Mouse (Mus musculus): Measurements from ENCODE around the gene Cactin. TPM values are rescaled to one million over a fixed set of nuclear protein-coding genes. Genes with fewer than 3 reads are reported as not detected.

Cactin gene
- polyA plus RNA-seq, 1 experiment: 18.2 TPM

DNA sequence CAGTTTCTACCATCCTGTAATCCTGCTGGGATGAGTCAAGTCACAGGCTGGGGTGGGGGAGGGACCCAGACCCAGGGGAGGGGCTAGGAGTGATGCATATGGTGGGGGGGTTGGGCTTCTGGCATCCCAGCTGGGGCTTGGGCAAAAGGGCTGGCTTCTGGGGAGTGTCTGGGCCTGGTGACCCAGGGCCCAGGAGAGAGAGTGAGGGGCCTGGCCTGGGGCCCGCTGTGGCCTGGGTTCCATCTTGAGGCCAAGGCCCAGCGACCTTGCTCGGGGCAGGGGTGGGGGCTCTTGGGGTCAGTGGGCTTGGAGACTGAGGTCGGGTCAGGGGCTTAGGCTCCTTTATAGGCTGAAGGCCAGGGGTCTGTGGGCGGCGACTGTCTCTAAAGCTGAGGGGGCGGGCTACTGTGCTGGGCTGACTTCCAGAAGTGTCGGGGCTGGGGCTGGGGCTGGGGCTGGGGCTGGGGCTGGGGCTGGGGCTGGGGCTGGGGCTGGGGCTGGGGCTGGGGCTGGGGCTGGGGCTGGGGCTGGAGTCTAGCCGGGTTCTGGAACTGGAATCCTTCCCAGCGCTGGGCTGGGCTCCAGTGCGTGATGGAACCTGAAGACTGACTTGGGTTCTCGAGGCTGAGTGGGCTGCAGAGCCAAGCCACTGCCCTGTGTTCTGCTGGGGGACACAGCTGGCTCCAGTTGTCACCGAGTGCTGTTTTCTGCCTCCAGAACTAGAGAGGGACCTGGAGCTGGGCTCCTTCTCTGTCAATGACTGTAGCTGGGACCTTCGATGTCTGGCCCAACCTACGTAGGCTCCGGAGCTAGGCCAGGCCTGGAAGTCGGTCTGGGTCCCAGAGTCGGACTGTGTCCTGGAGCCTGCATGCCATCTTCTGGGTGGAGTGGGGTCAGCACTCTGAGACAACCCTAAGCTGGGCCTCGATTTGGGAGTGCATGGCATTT is 14.8 kb downstream of the Cactin start:
- no peak for TF ChIP-seq POLR2A (IDR thresholded peaks at IDR 0.05; ENCODE audit: borderline replicate concordance, low read depth, low read length)
- TF ChIP-seq CTCF (IDR thresholded peaks at IDR 0.05; ENCODE audit: low read depth, low read length): no peak
- H3K27ac ChIP-seq (ENCODE audit: insufficient read depth, low read depth, low read length): no peak overlapping the region
- H3K4me1 ChIP-seq (ENCODE audit: control insufficient read depth, insufficient read depth, low read length): peaks cover 3% of the 10 kb centered on the region
- H3K4me3 ChIP-seq (ENCODE audit: insufficient read depth, low read length): no peak overlapping the region

DNA sequence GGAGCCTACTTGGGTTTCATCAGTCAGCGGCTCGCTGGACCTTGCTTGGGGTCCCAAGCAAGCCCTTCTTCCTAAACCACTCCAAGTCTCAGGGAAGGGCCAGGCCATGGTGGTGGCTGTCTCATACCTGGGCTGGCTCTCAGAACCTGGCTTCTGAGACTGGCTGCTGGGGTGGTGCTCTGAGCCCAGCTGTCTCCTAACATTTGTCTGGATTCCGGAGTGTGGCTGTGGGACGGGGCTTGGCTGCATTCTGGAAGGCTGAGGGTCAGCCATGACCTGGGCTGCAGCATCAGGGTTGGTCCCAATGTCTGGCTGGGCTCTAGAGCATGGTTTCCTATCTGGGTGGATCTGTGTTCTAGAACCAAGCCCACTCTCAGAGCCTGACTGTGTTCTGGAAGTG is 15.7 kb downstream of the Cactin start:
- peaks cover 3% of the 10 kb centered on the region for H3K4me1 ChIP-seq (ENCODE audit: control insufficient read depth, insufficient read depth, low read length)
- H3K27ac ChIP-seq (ENCODE audit: insufficient read depth, low read depth, low read length): no peak overlapping the region
- H3K4me3 ChIP-seq (ENCODE audit: insufficient read depth, low read length): no peak overlapping the region
- TF ChIP-seq POLR2A (IDR thresholded peaks at IDR 0.05; ENCODE audit: borderline replicate concordance, low read depth, low read length) (no peak), CTCF (IDR thresholded peaks at IDR 0.05; ENCODE audit: low read depth, low read length) (no peak)

DNA sequence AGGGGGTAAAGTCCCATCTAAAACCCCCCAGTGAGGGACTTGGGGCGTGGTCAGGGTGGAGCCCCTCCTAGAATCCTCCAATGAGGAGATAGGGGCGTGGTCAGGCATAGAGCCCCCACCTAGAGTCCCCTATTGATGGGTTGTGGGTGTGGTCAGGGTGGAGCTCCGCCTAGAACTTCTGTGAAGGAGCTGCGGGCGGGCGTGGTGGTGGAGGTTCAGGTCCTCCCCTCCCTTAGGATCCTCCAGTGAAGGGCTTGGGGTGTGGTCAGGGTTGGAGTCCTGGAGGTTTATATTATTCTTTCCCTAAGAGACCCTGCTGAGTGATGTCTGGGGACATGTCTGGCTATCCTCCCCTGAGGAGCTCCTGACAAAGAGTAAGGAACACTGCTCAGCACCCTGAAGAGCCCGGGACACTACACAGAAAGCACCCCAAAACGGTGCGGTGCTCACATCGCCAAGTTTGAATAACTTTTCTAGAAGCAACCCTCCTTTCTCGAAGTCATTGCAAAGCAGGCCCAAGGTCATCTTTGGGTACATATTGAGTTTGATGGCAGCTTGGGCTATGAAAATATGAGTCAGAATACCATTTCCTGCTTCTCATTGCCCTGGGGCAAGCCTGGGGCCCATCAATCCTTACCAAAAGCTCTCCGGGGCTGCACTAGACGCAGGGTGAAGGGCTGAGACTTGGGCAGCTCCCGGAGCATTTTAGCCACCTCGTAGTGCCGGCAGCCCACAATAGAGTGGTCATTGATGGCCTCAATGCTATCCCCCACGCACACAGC is 19.8 kb downstream of the Cactin start:
- Histone ChIP-seq H3K4me1 (ENCODE audit: control insufficient read depth, insufficient read depth, low read length) (peaks cover 3% of the 10 kb centered on the region; the same call in 1 of the 2 replicates), H3K4me3 (ENCODE audit: insufficient read depth, low read length) (no peak overlapping the region), H3K27ac (ENCODE audit: insufficient read depth, low read depth, low read length) (no peak overlapping the region)
- no peak for TF ChIP-seq CTCF (IDR thresholded peaks at IDR 0.05; ENCODE audit: low read depth, low read length)
- TF ChIP-seq POLR2A (IDR thresholded peaks at IDR 0.05; ENCODE audit: borderline replicate concordance, low read depth, low read length): no peak

DNA sequence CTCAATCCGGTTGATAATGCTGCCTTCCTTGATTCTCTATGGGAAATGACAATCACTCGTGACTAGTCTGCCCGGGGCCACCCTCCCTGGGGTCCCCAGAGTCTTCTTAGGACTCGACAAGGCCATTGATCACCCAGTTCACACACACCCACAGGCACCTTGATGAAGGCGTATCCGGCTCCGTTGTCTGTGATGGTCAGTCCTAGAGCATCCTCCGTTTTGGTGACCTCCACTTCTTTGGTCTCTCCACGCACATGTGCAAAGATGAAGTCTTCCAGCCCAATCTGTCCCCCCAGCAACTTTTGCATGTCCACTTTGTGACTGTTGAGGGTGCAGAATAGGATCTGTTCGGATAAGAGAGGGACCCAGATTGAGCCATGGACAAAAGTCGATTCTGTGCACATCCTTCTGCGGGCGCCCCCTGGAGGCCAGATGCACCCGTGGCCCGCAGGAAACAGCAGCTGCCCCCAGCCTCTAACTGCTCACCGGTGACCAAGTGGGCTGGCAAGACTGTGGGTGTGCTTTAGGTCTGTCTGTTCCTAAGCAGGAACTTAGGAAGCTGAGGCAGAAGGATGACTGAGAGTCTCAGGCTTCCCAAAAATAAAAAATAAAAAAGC is 20.5 kb downstream of the Cactin start:
- Histone ChIP-seq H3K4me1 (ENCODE audit: control insufficient read depth, insufficient read depth, low read length) (peaks cover 3% of the 10 kb centered on the region; the same call in 1 of the 2 replicates), H3K27ac (ENCODE audit: insufficient read depth, low read depth, low read length) (no peak overlapping the region), H3K4me3 (ENCODE audit: insufficient read depth, low read length) (no peak overlapping the region)
- TF ChIP-seq POLR2A (IDR thresholded peaks at IDR 0.05; ENCODE audit: borderline replicate concordance, low read depth, low read length) (no peak), CTCF (IDR thresholded peaks at IDR 0.05; ENCODE audit: low read depth, low read length) (peak; percentile 78)

DNA sequence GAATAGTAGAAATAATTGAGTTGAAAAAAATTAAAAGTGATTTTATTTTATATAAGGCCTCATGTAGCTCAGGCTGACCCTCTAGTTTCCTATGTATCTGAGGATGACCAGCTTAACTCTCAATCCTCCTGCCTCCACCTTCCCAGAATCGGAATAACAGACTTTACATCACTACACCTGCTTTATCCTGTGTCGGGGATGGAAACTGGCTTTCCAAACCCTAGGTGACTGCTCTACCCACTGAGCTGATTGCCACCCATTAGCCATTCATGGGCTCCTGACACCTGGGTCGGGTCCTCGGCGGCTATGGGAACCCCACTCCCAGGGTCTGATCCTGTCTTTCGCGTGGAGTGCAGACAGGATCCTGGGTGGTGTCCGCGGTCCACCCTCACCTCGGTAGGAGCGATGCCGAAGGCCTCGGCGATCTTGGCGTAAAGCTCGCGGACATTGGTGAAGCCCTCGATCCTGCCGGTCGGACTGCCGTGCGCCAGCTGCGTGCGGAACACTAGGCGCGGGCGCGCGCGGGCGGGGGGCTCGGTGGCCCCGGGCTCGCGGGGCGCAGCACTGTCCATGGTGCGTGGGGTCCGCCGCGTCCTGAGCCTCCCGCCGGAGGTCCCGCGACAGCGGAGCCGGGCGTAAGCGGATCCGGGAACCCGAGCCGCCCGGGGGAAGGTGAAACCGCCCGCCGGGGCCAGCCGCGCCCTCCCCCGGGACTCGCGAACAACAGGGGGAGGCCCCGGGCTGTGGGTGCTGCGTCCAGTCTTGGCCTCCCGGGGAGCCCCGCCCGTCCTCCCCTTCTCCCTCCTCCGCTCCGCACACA is 22.0 kb downstream of the Cactin start, which contains the start of gene Gipc3:
Gene Gipc3, minus strand, starts transcription at position 581 of the 820 bp plus-strand sequence.
- peak within 1 kb of the TSS; percentile 60 for H3K4me3 ChIP-seq (ENCODE audit: insufficient read depth, low read length)
- no peak within 1 kb of the TSS for H3K27ac ChIP-seq (ENCODE audit: insufficient read depth, low read depth, low read length)
- peaks cover 3% of the 10 kb centered on the region; the same call in 1 of the 2 replicates for H3K4me1 ChIP-seq (ENCODE audit: control insufficient read depth, insufficient read depth, low read length)
- no peak for TF ChIP-seq POLR2A (IDR thresholded peaks at IDR 0.05; ENCODE audit: borderline replicate concordance, low read depth, low read length)
- TF ChIP-seq CTCF (IDR thresholded peaks at IDR 0.05; ENCODE audit: low read depth, low read length): no peak

DNA sequence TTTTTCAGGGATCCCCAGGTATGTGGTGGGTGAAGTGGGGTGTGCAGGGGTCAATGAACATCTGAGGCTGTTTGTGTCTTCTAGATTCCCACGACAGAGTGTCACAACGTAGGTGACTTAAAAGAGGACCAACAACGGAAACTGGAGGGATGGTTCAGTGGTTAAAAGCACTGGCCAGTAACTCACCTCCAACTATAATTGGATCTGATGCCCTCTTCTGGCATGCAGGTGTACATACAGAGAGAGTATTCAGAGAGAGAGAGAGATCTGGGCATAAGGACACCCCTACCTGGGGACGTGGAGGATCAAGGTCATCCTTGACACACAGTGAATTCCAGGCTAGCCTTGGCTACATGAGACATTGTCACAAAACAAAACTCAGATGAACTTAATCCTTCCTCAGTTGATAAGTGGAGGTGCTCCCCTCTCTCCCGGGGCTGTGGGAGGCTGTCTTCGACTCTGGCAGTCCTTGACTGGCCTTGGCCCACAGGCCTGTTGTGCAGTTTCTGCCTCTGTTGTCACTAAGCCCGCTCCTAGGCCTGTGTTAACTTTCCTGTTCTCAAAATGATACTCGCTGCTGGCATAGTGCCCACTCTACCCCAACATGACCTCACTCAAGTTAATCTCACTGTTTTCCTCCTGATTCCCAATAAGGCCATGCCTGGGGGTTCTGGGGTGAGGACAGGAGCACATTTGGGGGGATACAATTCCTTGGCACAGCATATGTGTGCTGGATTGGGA is 23.7 kb downstream of the Cactin start:
- TF ChIP-seq CTCF (IDR thresholded peaks at IDR 0.05; ENCODE audit: low read depth, low read length): no peak
- no peak for TF ChIP-seq POLR2A (IDR thresholded peaks at IDR 0.05; ENCODE audit: borderline replicate concordance, low read depth, low read length)
- H3K4me3 ChIP-seq (ENCODE audit: insufficient read depth, low read length): no peak overlapping the region
- H3K4me1 ChIP-seq (ENCODE audit: control insufficient read depth, insufficient read depth, low read length): peaks cover 3% of the 10 kb centered on the region; the same call in 1 of the 2 replicates
- no peak overlapping the region for H3K27ac ChIP-seq (ENCODE audit: insufficient read depth, low read depth, low read length)

DNA sequence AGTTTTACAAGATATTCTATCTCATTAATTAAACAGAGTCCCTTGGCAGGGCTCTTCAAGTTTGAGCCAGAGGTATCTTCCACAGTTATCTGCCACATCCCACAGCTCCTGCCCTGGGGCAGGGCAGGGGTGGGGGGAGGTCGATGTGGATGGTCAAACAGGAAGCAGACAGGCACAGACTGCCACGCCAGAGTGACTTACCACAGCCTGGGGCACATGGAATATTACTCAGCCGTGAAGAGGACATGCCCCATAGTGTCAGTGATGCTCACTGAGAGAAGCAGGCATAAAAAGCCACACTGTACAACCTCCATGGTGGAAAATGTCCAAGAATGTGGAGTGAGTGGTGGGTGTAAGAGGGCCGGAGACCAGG is 24.2 kb downstream of the Cactin start:
- TF ChIP-seq POLR2A (IDR thresholded peaks at IDR 0.05; ENCODE audit: borderline replicate concordance, low read depth, low read length): no peak
- TF ChIP-seq CTCF (IDR thresholded peaks at IDR 0.05; ENCODE audit: low read depth, low read length): no peak
- H3K4me3 ChIP-seq (ENCODE audit: insufficient read depth, low read length): no peak overlapping the region
- peaks cover 3% of the 10 kb centered on the region; the same call in 1 of the 2 replicates for H3K4me1 ChIP-seq (ENCODE audit: control insufficient read depth, insufficient read depth, low read length)
- H3K27ac ChIP-seq (ENCODE audit: insufficient read depth, low read depth, low read length): no peak overlapping the region

DNA sequence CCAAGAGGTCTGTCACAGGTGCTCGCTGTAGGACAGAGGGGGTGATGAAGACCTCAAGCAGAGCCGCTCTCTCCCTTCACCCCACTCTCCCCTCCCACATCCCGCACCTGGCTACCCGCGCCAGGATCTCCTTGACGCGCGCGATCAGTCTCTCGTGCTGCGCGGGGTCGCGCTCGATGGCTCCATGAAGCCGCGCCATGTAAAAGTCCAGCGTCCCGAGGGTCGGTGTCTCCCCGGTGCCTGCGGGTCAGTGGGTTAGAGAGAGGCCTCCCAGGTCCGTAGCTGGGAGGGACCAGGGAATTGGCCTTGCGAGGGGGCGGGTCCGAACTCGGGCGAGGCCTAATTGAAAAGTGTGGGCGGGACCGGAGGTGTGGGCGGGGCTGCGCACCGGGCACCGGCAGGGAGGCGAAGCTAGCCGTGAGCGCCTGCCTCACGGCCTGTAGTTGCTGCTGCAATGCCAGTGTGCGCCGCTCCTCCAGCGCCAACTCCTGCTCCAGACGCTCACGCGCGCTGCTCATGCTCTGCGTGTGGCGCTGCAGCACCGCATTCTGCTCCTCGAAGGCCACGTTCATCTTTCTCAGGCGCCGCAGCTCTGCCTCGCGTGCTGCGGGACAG is 25.7 kb downstream of the Cactin start:
- Histone ChIP-seq H3K4me1 (ENCODE audit: control insufficient read depth, insufficient read depth, low read length) (peaks cover 10% of the 10 kb centered on the region), H3K27ac (ENCODE audit: insufficient read depth, low read depth, low read length) (no peak overlapping the region), H3K4me3 (ENCODE audit: insufficient read depth, low read length) (no peak overlapping the region)
- no peak for TF ChIP-seq POLR2A (IDR thresholded peaks at IDR 0.05; ENCODE audit: borderline replicate concordance, low read depth, low read length)
- no peak for TF ChIP-seq CTCF (IDR thresholded peaks at IDR 0.05; ENCODE audit: low read depth, low read length)

Data from bone marrow macrophage, adult 2 months (primary cell).